Mouse (Mus musculus) embryonic facial prominence, embryonic 10.5 days (tissue): ENCODE data around the gene Cmas. TPM values are rescaled to one million over a fixed set of nuclear protein-coding genes. Genes with fewer than 3 reads are reported as not detected.

ENCODE experiments used
- DNase-seq: peaks from one replicate; pipeline ENCODE4 v3.0.0-alpha.2; 2017; ENCODE audit warnings: low spot score
- H3K27ac ChIP-seq: fragments of 300-500 bp; sonication (generic); replicated peaks from 2 replicates; pipeline ENCODE4 v1.5.1; 2016; ENCODE audit warnings: mild to moderate bottlenecking
- H3K27me3 ChIP-seq: fragments of 300-500 bp; sonication (generic); replicated peaks from 2 replicates; pipeline ENCODE4 v1.6.1; 2016; ENCODE audit warnings: low read depth, mild to moderate bottlenecking; ENCODE audit not compliant: poor library complexity, severe bottlenecking
- H3K36me3 ChIP-seq: fragments of 300-500 bp; sonication (generic); replicated peaks from 2 replicates; pipeline ENCODE4 v1.6.1; 2016; ENCODE audit warnings: mild to moderate bottlenecking, moderate library complexity
- H3K4me1 ChIP-seq: fragments of 300-500 bp; sonication (generic); 2 replicates; pipeline ENCODE4 v1.6.1; 2016
- H3K4me3 ChIP-seq: fragments of 300-500 bp; sonication (generic); 2 replicates; pipeline ENCODE4 v1.5.1; 2016; ENCODE audit warnings: mild to moderate bottlenecking, moderate library complexity
- H3K9me3 ChIP-seq: fragments of 300-500 bp; sonication (generic); 2 replicates; pipeline ENCODE4 v1.6.1; 2016; ENCODE audit warnings: mild to moderate bottlenecking
- WGBS: fragments of 180-500 bp; shearing (Covaris S2); methylation state at CpG from one replicate; pipeline ENCODE4 v1.1.7; 2016; 5-methylcytosine and 5-hydroxymethylcytosine counted together
- polyA plus RNA-seq: library from polyadenylated mRNA; unstranded; fragments of >200 nt; fragmentation: Nextera tagmentation; extraction: Ambion mirVana; gene quantifications from 2 replicates; pipeline ENCODE4 v1.2.1, GENCODE M21; 2016

Cmas gene
- polyA plus RNA-seq, 1 experiment from 2014 or later: 68.3 TPM

GRCm38 (mm10) chr6:142735302-142736005 is 21.0 kb upstream of the Cmas start:
- Histone ChIP-seq H3K9me3 (no peaks in the 10 kb centered on the region), H3K4me1 (no peaks in the 10 kb centered on the region), H3K36me3 (no peaks in the 10 kb centered on the region), H3K4me3 (no peak overlapping the region), H3K27ac (no peak overlapping the region), H3K27me3 (no peaks in the 10 kb centered on the region)
- no peak for DNase-seq
- WGBS: 50% methylated on average over 8 of the region's 8 CpGs

DNA sequence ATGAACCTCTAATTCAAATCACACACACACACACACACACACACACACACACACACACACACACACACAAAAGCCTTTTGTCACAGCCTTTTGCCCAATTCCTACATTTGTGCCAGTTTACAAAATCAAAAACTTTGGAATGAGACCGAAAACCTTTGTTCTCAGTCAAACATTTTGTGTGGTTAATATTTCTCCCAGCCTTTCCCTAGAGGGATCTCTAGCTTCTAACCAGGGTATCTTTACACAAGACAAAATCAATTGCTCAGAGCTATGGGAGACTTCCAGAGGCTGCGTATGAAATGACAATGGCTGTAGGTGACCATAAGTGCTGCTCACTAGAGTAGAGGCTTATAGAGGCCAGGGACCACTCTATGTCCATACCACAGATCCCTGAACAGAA is 18.3 kb upstream of the Cmas start:
- H3K36me3 ChIP-seq: no peaks in the 10 kb centered on the region
- 96% methylated on average over 2 of the region's 2 CpGs for WGBS
- no peak for DNase-seq
- H3K4me1 ChIP-seq: no peaks in the 10 kb centered on the region
- no peaks in the 10 kb centered on the region for H3K27me3 ChIP-seq
- H3K27ac ChIP-seq: no peak overlapping the region
- H3K4me3 ChIP-seq: no peak overlapping the region
- no peaks in the 10 kb centered on the region for H3K9me3 ChIP-seq

GRCm38 (mm10) chr6:142738637-142739036 is 17.8 kb upstream of the Cmas start:
- Histone ChIP-seq H3K27me3 (no peaks in the 10 kb centered on the region), H3K4me1 (no peaks in the 10 kb centered on the region), H3K9me3 (no peaks in the 10 kb centered on the region), H3K4me3 (no peak overlapping the region), H3K27ac (no peak overlapping the region), H3K36me3 (no peaks in the 10 kb centered on the region)
- WGBS: 84% methylated on average over 6 of the region's 6 CpGs
- DNase-seq: no peak

GRCm38 (mm10) chr6:142741763-142742162 is 14.7 kb upstream of the Cmas start:
- Histone ChIP-seq H3K27ac (no peak overlapping the region), H3K4me3 (no peak overlapping the region), H3K9me3 (peaks cover 5% of the 10 kb centered on the region; the same call in 1 of the 2 replicates), H3K4me1 (no peaks in the 10 kb centered on the region), H3K27me3 (no peaks in the 10 kb centered on the region), H3K36me3 (no peaks in the 10 kb centered on the region)
- WGBS: 89% methylated on average over 6 of the region's 6 CpGs
- DNase-seq: no peak

DNA sequence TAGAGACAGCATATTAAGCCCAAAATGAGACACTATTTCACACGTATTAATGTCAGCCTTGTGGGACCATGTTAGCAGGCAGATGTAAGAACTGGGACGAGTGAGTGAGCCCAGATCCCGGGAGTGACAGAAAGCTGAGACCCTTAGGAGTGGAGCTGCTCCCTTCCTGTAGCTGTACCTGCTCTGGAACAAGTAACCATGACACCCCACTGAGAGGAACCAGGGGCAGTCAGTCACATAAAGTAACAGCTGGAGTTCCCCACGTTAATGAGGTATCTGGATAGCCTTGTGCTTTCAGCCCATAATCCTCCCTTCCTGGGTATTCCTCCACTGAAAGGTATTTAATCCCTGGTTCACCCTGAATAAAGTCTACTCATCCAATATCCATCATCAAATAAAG is 13.3 kb upstream of the Cmas start:
- Histone ChIP-seq H3K4me1 (no peaks in the 10 kb centered on the region), H3K9me3 (peaks cover 5% of the 10 kb centered on the region; the same call in 1 of the 2 replicates), H3K4me3 (no peak overlapping the region), H3K36me3 (no peaks in the 10 kb centered on the region), H3K27ac (no peak overlapping the region), H3K27me3 (no peaks in the 10 kb centered on the region)
- DNase-seq: no peak
- WGBS: 55% methylated on average over 4 of the region's 4 CpGs

DNA sequence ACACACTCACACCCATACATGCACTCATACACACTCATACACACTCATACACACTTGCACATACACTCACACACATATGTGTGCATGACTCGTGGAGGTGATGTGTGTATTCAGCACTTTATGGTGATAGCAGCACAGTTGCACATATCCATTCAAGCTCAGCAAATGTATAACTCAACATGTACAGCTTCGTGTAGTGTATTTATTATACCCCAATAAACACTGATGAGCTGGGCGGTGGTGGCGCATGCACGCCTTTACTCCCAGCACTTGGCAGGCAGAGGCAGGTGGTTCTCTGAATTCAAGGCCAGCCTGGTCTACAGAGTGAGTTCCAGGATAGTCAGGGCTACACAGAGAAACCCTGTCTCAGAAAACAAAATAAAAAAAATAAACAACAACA is 11.0 kb upstream of the Cmas start:
- no peaks in the 10 kb centered on the region for H3K36me3 ChIP-seq
- H3K27ac ChIP-seq: no peak overlapping the region
- no peak for DNase-seq
- H3K4me1 ChIP-seq: no peaks in the 10 kb centered on the region
- peaks cover 5% of the 10 kb centered on the region; the same call in 1 of the 2 replicates for H3K9me3 ChIP-seq
- 92% methylated on average over 5 of the region's 5 CpGs for WGBS
- no peak overlapping the region for H3K4me3 ChIP-seq
- H3K27me3 ChIP-seq: no peaks in the 10 kb centered on the region

DNA sequence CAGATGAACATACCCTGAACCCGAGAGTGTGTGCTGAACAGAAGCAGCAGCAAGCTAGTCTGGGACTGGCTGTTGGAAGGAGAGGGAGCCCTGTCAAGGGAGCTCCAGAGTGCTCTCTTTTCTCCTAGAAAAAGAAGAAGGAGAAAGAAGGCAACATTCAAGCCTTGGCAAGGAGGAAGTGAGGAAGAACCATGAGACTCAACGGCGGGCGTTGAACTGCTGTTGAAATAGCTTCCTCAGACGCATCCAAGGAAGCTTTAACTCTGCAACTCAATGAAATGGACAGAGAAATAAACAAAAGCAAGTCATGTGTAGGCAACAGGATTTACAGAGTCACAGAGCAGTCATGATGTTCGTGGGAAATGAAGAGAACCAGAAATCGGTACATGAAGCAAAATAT is 9.7 kb upstream of the Cmas start:
- 88% methylated on average over 7 of the region's 7 CpGs for WGBS
- peaks cover 7% of the 10 kb centered on the region; the same call in 1 of the 2 replicates for H3K9me3 ChIP-seq
- no peak for DNase-seq
- no peaks in the 10 kb centered on the region for H3K4me1 ChIP-seq
- no peaks in the 10 kb centered on the region for H3K36me3 ChIP-seq
- H3K4me3 ChIP-seq: no peak overlapping the region
- H3K27me3 ChIP-seq: no peaks in the 10 kb centered on the region
- no peak overlapping the region for H3K27ac ChIP-seq

DNA sequence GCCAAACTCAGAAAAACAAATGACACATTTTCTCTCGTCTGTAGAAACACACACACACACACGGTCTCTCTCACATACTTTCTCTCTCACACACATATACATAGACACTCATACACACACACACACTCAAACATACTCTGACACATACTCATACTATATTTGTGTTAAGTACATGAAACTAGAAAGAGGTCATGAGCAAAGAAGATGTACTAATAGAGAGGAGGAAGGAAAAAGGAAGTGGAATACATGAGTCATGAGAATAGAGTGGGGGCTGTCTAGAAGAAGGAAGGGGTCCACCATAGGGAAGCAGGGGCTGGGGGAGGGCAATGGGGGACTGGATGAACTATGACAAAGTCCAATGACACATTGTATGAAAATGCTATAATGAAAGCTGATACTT is 9.3 kb upstream of the Cmas start:
- peaks cover 7% of the 10 kb centered on the region; the same call in 1 of the 2 replicates for H3K9me3 ChIP-seq
- WGBS: 91% methylated on average over 2 of the region's 2 CpGs
- no peaks in the 10 kb centered on the region for H3K4me1 ChIP-seq
- no peak overlapping the region for H3K27ac ChIP-seq
- H3K27me3 ChIP-seq: peaks cover 3% of the 10 kb centered on the region; the same call in 1 of the 2 replicates
- H3K4me3 ChIP-seq: no peak overlapping the region
- no peaks in the 10 kb centered on the region for H3K36me3 ChIP-seq
- DNase-seq: no peak

- no peak overlapping the region for H3K27ac ChIP-seq
- H3K36me3 ChIP-seq: no peaks in the 10 kb centered on the region
- H3K4me1 ChIP-seq: 0 out of 2 replicates have a peak, but pooled peaks cover 4% of the 10 kb centered on the region
- no peak for DNase-seq
- WGBS: 83% methylated on average over 8 of the region's 8 CpGs
- H3K4me3 ChIP-seq: no peak overlapping the region
- H3K27me3 ChIP-seq: peaks cover 10% of the 10 kb centered on the region
- H3K9me3 ChIP-seq: peaks cover 7% of the 10 kb centered on the region; the same call in 1 of the 2 replicates
Measured at GRCm38 (mm10) chr6:142748057-142748708, 8.3 kb upstream of the Cmas start.

DNA sequence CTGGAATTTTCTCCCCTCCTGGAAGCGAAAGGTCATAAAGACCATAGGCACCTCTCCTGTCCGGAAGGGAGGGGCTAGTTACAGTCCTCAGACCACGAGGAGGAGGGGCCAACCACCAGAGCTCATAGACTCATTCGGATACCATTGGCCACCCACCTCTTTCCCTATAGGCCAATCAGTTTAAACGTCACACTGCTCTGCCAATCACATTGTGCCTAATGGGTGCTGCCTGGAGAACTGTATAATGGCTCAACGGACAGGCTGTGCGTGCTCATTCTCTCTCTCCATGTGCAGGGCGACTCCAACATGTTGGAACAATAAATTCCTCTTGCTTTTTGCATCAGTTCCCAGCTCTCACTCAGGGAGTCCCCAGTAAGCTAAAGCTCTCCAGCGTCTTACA is 5.1 kb upstream of the Cmas start:
- H3K4me3 ChIP-seq: no peak overlapping the region
- DNase-seq: no peak
- 55% methylated on average over 9 of the region's 9 CpGs for WGBS
- no peaks in the 10 kb centered on the region for H3K36me3 ChIP-seq
- 0 out of 2 replicates have a peak, but pooled peaks cover 7% of the 10 kb centered on the region for H3K4me1 ChIP-seq
- no peak overlapping the region for H3K27ac ChIP-seq
- 0 out of 2 replicates have a peak, but pooled peaks cover 2% of the 10 kb centered on the region for H3K9me3 ChIP-seq
- H3K27me3 ChIP-seq: peaks cover 42% of the 10 kb centered on the region

DNA sequence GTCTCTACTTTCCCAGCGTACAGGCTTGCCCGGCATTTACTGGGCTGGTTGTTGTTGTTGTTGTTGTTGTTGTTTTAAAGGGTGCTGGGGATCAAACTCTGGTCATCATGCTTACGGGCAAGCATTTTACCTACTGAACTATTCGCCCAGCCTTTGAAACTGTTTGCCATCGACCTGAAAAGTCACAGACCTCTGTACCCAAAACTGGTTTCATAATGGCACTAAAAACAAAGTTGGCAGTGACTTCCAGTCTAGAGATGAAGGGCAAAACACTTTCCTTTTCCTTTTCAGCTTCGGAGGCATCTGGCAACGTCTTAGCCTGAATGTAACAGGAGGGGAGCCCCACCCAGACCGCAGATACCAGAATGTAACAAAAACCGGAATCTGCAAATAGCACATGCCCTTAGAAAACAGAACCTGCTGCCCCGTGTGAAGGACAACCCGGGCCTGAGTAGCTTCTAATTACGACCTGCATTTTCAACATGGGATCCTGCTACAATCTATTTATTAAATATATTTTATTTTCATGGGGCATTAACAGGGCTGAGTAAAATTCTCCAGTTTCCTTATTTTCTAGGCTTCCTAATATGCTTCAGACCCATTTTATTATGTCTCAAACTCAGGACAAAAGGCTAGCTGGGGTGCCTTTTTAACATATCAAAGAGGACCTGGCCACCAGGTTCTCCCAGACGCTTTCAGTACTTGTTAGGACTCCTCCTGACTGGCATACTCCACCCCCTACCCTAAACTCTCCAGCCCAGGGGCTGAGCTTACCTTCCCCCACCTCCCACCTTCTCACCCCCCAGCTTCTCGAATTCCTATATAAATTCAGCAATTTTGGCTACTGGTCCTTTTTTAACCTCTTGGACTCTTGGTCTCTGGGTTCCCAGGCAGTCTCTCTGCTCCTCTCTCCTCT is 3.9 kb upstream of the Cmas start:
- H3K9me3 ChIP-seq: 0 out of 2 replicates have a peak, but pooled peaks cover 2% of the 10 kb centered on the region
- no peak for DNase-seq
- H3K36me3 ChIP-seq: no peaks in the 10 kb centered on the region
- H3K27me3 ChIP-seq: peaks cover 42% of the 10 kb centered on the region
- no peak overlapping the region for H3K27ac ChIP-seq
- no peak overlapping the region for H3K4me3 ChIP-seq
- 37% methylated on average over 14 of the region's 14 CpGs for WGBS
- peaks cover 12% of the 10 kb centered on the region for H3K4me1 ChIP-seq

DNA sequence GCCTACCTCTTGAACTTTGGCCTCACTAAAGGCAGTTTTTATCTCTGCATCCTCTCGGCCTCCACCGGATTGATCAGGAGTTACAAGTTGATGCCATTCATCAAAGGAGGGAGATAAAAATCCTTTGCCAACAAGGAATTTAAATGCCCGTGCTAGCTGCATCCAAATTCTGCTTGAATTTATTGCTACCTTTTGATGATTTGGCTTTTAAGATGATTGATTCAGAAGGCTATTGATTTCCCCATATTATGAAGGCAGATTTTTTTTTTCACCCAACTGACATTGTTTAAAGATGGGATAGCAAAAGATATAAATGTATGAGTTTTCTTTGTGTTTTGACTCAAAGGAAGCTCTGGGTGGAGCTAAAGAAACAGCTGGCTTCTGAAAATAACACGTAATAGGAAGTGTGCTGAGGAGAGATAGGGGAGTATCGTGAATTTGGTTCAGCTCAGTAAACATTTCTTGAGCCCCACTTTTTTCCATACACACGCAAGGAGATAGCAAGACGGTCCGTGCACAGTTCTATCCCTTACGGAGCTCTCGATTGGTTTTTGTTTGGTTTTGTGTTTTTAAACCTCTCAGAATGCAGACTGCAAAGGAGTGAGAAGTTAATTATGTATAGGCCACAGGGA is 964 bp downstream of the Cmas start:
- DNase-seq: no peak
- H3K27me3 ChIP-seq: peaks cover 36% of the 10 kb centered on the region
- H3K4me1 ChIP-seq: peaks cover 35% of the 10 kb centered on the region
- peak overlapping the region; percentile 90 for H3K27ac ChIP-seq
- H3K36me3 ChIP-seq: peaks cover 30% of the 10 kb centered on the region
- peak overlapping the region; percentile 77 for H3K4me3 ChIP-seq
- WGBS: 60% methylated on average over 10 of the region's 10 CpGs
- no peaks in the 10 kb centered on the region for H3K9me3 ChIP-seq
